Mouse (Mus musculus) embryonic facial prominence, embryonic 12.5 days (tissue): ENCODE results near the gene Mast4. TPM values are rescaled to one million over a fixed set of nuclear protein-coding genes. Genes with fewer than 3 reads are reported as not detected.

ENCODE experiments used
- ATAC-seq: fragments of 200-750 bp; cut with Nextera tagmentation; 2 replicates; pipeline ENCODE4 v1.8.0; 2017; ENCODE audit not compliant: insufficient number of reproducible peaks, insufficient read depth, low FRiP score, low TSS enrichment
- H3K27ac ChIP-seq: fragments of 300-500 bp; sonication (generic); 2 replicates; pipeline ENCODE4 v1.5.1; 2016; ENCODE audit warnings: mild to moderate bottlenecking
- H3K27me3 ChIP-seq: fragments of 300-500 bp; sonication (generic); 2 replicates; pipeline ENCODE4 v1.6.1; 2016; ENCODE audit warnings: mild to moderate bottlenecking, moderate library complexity
- H3K36me3 ChIP-seq: fragments of 300-500 bp; sonication (generic); 2 replicates; pipeline ENCODE4 v1.6.1; 2016; ENCODE audit warnings: mild to moderate bottlenecking
- H3K4me1 ChIP-seq: fragments of 300-500 bp; sonication (generic); 2 replicates; pipeline ENCODE4 v1.6.1; 2016
- H3K4me2 ChIP-seq: fragments of 300-500 bp; sonication (generic); replicated peaks from 2 replicates; pipeline ENCODE4 v1.6.1; 2016; ENCODE audit warnings: mild to moderate bottlenecking, moderate library complexity
- H3K4me3 ChIP-seq: fragments of 300-500 bp; sonication (generic); 2 replicates; pipeline ENCODE4 v1.5.1; 2016; ENCODE audit warnings: mild to moderate bottlenecking
- H3K9ac ChIP-seq: fragments of 300-500 bp; sonication (generic); 2 replicates; pipeline ENCODE4 v1.6.1; 2016; ENCODE audit warnings: mild to moderate bottlenecking, moderate library complexity
- H3K9me3 ChIP-seq: fragments of 300-500 bp; sonication (generic); 2 replicates; pipeline ENCODE4 v1.6.1; 2016; ENCODE audit warnings: mild to moderate bottlenecking, moderate library complexity
- WGBS: fragments of 180-500 bp; shearing (Covaris S2); methylation state at CpG from one replicate; pipeline ENCODE4 v1.1.7; 2016; 5-methylcytosine and 5-hydroxymethylcytosine counted together
- polyA plus RNA-seq: library from polyadenylated mRNA; unstranded; fragments of >200 nt; fragmentation: Nextera tagmentation; extraction: Ambion mirVana; gene quantifications from 2 replicates; pipeline ENCODE4 v1.2.1, GENCODE M21; 2016

Mast4 gene
- polyA plus RNA-seq, 1 experiment from 2014 or later = 28.5 TPM

DNA sequence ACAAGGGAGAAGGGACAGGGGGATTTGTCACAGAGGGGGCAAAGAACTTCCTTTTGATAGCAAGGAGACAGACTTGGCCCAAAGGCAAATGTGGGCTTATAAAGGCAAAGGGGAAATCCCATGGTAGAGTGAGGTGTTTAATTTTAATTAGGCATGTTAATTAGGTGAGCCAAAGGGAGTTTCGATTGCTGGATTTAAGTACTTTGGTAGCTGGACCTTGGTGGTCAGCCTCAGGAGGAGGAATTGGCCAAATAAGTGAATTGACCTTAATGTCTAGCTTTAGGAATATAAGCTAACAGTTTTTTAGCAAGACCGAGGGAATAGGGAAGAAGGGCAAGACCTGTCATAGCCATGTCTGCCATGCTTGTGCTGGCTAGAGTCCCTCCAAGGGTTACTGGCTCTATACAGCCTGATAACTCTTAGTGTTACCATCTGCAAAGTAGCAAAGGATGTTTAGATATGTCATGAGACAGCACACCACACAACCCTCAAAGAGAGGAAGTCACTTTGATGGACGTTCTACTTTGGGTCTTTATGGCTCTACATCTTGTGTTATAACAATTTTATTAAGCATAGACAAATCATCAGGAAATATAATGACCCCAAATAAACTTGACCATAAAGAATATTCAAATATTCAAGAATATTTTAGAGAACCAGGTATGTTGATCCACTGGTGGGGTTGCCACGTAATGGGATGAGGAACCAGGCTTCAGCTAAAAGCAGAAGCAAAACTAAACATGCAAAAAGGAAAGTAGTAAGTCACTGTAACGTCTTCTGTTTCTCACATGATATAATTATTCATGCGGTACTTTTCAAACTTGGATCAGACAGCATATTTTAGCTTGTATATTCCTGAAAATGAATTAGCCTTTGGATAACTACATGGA is 644.9 kb downstream of the Mast4 start:
- Histone ChIP-seq H3K27ac (no peak overlapping the region), H3K4me2 (no peak overlapping the region), H3K9me3 (no peaks in the 10 kb centered on the region), H3K4me1 (no peaks in the 10 kb centered on the region), H3K4me3 (no peak overlapping the region), H3K36me3 (no peaks in the 10 kb centered on the region), H3K27me3 (no peaks in the 10 kb centered on the region), H3K9ac (no peak overlapping the region)
- WGBS = 87% methylated on average over 6 of the region's 6 CpGs
- no peak for ATAC-seq

DNA sequence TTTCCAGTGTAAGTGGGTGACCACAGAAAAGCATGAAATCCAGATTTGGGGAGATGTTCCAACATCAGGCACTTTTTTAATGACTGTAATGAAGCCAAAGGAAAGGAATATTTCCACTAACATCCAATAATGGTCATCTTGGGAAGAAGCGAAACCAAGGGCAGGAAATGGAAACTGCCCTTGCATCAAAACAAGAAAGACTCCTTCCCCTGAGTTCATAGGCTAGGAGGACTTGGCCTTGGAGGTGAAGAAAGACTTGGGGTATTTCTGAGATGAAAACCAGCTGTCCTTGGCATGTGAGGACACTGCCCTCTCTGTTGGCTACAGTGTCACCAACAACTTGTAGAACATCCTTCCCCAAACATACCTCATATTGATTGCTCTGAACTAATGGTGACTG is 646.2 kb downstream of the Mast4 start:
- H3K9ac ChIP-seq = no peak overlapping the region
- no peak for ATAC-seq

DNA sequence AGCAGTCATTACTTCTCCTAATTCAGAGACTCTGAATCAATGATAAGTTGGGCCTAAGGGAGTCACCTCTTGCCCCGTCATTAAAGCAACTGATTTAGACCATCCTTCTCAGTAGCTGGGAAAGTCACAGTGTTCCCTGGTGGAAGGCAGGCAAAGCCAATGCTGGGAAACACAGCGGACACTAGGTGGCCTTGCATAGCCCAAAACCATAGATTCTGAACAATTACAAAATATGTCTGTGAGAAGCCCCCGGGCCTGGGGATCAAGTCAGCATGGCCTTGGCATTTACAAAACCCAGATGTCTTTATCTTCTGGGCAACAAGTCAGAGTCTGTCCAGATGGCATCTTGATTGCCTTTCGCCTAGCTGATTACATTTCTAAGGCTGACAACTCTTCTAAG is 649.4 kb downstream of the Mast4 start:
- H3K27me3 ChIP-seq = no peaks in the 10 kb centered on the region
- H3K9me3 ChIP-seq = no peaks in the 10 kb centered on the region
- no peak overlapping the region for H3K4me2 ChIP-seq
- no peak overlapping the region for H3K4me3 ChIP-seq
- no peaks in the 10 kb centered on the region for H3K36me3 ChIP-seq
- no peak overlapping the region for H3K27ac ChIP-seq
- ATAC-seq = no peak
- H3K9ac ChIP-seq = no peak overlapping the region
- 72% methylated on average over 4 of the region's 4 CpGs for WGBS
- no peaks in the 10 kb centered on the region for H3K4me1 ChIP-seq

More for the DNA sequence above, 646.2 kb downstream of the Mast4 start:
- Histone ChIP-seq H3K36me3 (no peaks in the 10 kb centered on the region), H3K4me3 (no peak overlapping the region), H3K9me3 (no peaks in the 10 kb centered on the region), H3K27me3 (no peaks in the 10 kb centered on the region), H3K4me2 (no peak overlapping the region), H3K27ac (no peak overlapping the region), H3K4me1 (no peaks in the 10 kb centered on the region)
- 97% methylated on average over 1 of the region's 1 CpGs for WGBS
